ENCODE assay signal across 8 mouse cellular contexts in genomic region chr12:33341351-33341892, GRCm38 (mm10). TPM values are rescaled to one million over a fixed set of nuclear protein-coding genes. Genes with fewer than 3 reads are reported as not detected.
A peak's percentile ranks its signal among the peaks of the same experiment; 100 is the strongest.
DNase-seq lines count a peak whose midpoint lies in the region; ATAC-seq lines count a peak whose summit lies in the region.
"Had no signal": no experiment of that assay in that cellular context is flagged by ENCODE, and none has a peak within 500 bp of the region (broad histone marks: within the 10 kb centered on the region; RNA-seq: fewer than 3 reads in every experiment).

No protein-coding gene starts in this region.

- peak; percentile 49 for ATAC-seq in megakaryocyte progenitor cell, adult 5-6 weeks (replicated peaks; ENCODE audit: poor library complexity)

- peak; percentile 58 for DNase-seq in layer of hippocampus, adult 11-12 months (ENCODE audit: low spot score)
- no peak for DNase-seq in layer of hippocampus, adult 9-10 months (ENCODE audit: low spot score)
- peak; percentile 66 for DNase-seq in cerebellum, adult 11 months
- DNase-seq in cerebellum, postnatal 4 days (ENCODE audit: low spot score in 2 of 2): peak; percentile 64 to 75
- DNase-seq in thymus, postnatal 4 days: no peak
- no peak for DNase-seq in gastrocnemius, postnatal 4 days (ENCODE audit: low spot score in 2 of 2)

RNA-seq across cellular contexts. Expression of gene Efcab10, which starts 53.2 kb away (rescaled TPM):
- not detected in 2 replicates for total RNA-seq in megakaryocyte progenitor cell, adult 5-6 weeks (2015)
- total RNA-seq in megakaryocyte progenitor cell, adult 5-6 weeks (2017): not detected in 2 replicates
- total RNA-seq in gastrocnemius, postnatal 4 days (2021): not detected
- total RNA-seq: neutrophil, adult 5-6 weeks had no signal

Comparison
In these comparisons a context has a peak if more than half of its experiments do, and no peak if none do; other contexts are left out.
1. DNase-seq: peak in layer of hippocampus, adult 11-12 months (single experiment), cerebellum, adult 11 months (single experiment) and cerebellum, postnatal 4 days (2 of 2); none in layer of hippocampus, adult 9-10 months (single experiment), thymus, postnatal 4 days (single experiment) and gastrocnemius, postnatal 4 days (0 of 2).